Mouse (Mus musculus): ENCODE measurements around the gene Wdr24. TPM values are rescaled to one million over a fixed set of nuclear protein-coding genes. Genes with fewer than 3 reads are reported as not detected.

The Wdr24 gene
- total and polyA plus RNA-seq, 3 experiments, result 19.1 to 38.3 (median 20.8) TPM

DNA sequence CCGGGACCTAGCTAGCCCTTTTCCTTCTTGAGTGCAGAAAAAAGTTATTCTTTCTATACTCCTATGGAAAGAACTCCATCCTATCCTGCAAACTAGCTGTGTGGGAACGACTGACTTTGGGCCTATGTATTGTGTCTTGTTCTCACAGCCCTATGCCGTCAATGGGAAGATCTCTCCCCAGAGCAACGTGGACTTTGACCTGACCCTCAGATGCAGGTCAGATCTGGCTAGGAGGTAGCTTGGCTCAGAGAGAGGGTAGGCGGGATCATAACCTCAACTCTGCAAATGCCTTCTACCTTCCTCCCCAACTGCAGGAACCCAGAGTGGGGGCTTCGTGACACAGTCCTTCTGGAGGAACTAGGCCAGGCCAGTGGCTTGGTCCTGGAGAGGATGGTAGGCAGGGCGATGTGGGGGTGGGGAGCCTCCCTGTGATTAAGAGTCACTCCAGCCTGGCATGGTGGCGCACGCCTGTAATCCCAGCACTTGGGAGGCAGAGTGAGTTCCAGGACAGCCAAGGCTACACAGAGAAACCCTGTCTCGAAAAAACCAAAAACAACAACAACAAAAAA lies 53.0 kb downstream of the Wdr24 start:
- peak; percentile 43 for DNase-seq

DNA sequence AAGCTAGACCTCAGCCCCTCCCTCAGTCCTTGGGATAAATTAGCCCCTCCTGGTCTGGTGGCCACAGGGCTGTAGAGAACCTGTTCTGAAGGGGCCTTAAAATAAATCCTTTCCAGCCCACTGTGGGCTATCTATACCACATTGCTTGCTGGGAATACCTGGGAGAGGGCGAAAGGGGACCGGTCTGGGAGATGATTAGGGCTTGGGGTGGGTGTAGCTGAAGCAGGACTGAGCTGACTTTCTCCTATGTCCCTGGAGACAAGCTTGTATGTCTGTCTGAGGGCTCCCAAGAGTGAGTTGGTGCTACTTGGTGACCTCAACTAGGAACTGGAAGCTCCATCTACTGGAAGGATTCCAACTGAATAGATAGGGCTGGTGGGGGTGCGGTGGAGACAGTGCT lies 53.6 kb downstream of the Wdr24 start:
- no peak for DNase-seq

DNA sequence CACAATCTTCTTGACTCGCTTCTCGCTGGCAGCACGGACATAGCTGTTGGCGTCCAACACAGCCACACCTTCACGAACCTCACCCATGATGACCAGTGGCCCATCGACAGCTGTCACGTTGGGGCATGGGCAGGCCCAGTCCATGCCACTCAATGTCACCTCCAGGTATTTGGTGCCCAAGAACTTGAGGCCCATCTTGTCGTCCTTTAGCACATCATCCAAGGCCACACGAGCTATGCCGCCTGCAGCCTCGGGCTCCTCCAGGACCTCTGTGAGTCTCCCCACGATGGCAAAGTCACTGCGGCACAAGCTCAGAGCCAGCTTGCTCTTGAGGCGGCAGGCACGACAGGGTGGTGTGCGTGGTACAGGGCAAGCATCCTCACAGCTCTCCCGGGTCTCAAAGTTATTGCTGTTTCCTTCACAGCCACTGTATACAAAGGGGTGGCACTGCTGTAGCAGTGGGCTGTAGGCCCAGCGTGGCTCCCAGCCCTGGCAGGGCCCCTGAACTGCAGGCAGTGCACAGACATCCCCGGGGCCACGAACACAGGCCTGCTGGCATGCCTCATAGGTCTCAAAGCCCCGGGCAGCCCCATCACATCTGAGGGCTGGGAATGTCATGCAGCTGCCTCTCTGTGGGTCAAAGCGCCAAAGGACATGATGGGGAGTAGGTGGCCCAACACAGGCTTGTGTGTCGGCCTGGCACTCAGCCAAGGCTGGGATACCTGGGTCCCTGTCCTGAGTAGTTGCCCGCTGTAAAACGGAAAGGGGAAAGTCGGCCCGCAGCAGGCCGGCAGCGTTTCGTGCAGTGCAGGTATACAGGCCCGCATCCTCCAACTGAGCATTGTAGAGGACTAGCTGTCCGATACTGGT lies 54.5 kb downstream of the Wdr24 start:
- DNase-seq, result peak; percentile 30

Small RNA genes lying within 50 kb of the gene (microRNA-seq; reads per million reads assigned to microRNA genes)
- 1.3 to 2.1 reads per million in 2 experiments for gene Mir3082
- 1.1 to 1.7 reads per million in 2 experiments for gene Mir6966

Other genes starting within 250 kb of the Wdr24 start
- gene Lmf1, start 244.5 kb upstream of the Wdr24 start, total RNA-seq (2021), result 10 to 100 TPM; 40.4 to 42.6 TPM
- 30.3 and 35.8 TPM in 2 replicates for gene Lmf1, start 244.5 kb upstream of the Wdr24 start, polyA plus RNA-seq (2012; rRNA removed)
- gene Gng13, start 106.5 kb upstream of the Wdr24 start, total RNA-seq (2021), result 1 to 10 TPM; 1.1 to 1.4 TPM
- not detected in 2 replicates for gene Gng13, start 106.5 kb upstream of the Wdr24 start, polyA plus RNA-seq (2012; rRNA removed)
- 1 to 10 TPM; 1.8 to 2.3 TPM for gene Chtf18, start 96.2 kb upstream of the Wdr24 start, total RNA-seq (2021)
- gene Chtf18, start 96.2 kb upstream of the Wdr24 start, polyA plus RNA-seq (2012; rRNA removed), result 3.0 and 4.1 TPM in 2 replicates
- 10 to 100 TPM; 10.3 to 14.6 TPM for gene Rpusd1, start 96.0 kb upstream of the Wdr24 start, total RNA-seq (2021)
- gene Rpusd1, start 96.0 kb upstream of the Wdr24 start, polyA plus RNA-seq (2012; rRNA removed), result 87.7 and 100 TPM in 2 replicates
- gene Mslnl, start 87.6 kb upstream of the Wdr24 start, total RNA-seq (2021), result not detected
- 0.18 and 0.26 TPM in 2 replicates for gene Mslnl, start 87.6 kb upstream of the Wdr24 start, polyA plus RNA-seq (2012; rRNA removed)
- 10 to 100 TPM in 1 of 2 experiments, 1 to 10 TPM in 1; 6.0 to 10.3 TPM for gene Msln, start 69.2 kb upstream of the Wdr24 start, total RNA-seq (2021)
- gene Msln, start 69.2 kb upstream of the Wdr24 start, polyA plus RNA-seq (2012; rRNA removed), result 4.1 and 5.2 TPM in 2 replicates
- gene Narfl, start 49.9 kb upstream of the Wdr24 start, total RNA-seq (2021), result 10 to 100 TPM; 31.0 to 31.2 TPM
- 18.9 and 22.1 TPM in 2 replicates for gene Narfl, start 49.9 kb upstream of the Wdr24 start, polyA plus RNA-seq (2012; rRNA removed)
- gene Haghl, start 38.0 kb upstream of the Wdr24 start, total RNA-seq (2021), result 10 to 100 TPM; 16.6 to 33.7 TPM
- 67.2 and 70.8 TPM in 2 replicates for gene Haghl, start 38.0 kb upstream of the Wdr24 start, polyA plus RNA-seq (2012; rRNA removed)
- gene Ccdc78, start 37.0 kb upstream of the Wdr24 start, total RNA-seq (2021), result not detected
- 0.11 TPM in 2 replicates for gene Ccdc78, start 37.0 kb upstream of the Wdr24 start, polyA plus RNA-seq (2012; rRNA removed)
- 10 to 100 TPM; 52.0 to 81.1 TPM for gene Fam173a, start 30.7 kb upstream of the Wdr24 start, total RNA-seq (2021)
- 125 and 146 TPM in 2 replicates for gene Fam173a, start 30.7 kb upstream of the Wdr24 start, polyA plus RNA-seq (2012; rRNA removed)
- gene AC134908.4, start 28.0 kb upstream of the Wdr24 start, total RNA-seq (2021), result 1 to 10 TPM in 1 of 2 experiments, not detected in 1; 1.2 TPM
- gene AC134908.4, start 28.0 kb upstream of the Wdr24 start, polyA plus RNA-seq (2012; rRNA removed), result 0.96 TPM in 1 of 2 replicates, not detected in the other
- gene Metrn, start 26.5 kb upstream of the Wdr24 start, total RNA-seq (2021), result 10 to 100 TPM; 16.8 to 33.1 TPM
- 121 and 176 TPM in 2 replicates for gene Metrn, start 26.5 kb upstream of the Wdr24 start, polyA plus RNA-seq (2012; rRNA removed)
- gene Fbxl16, start 14.5 kb upstream of the Wdr24 start, total RNA-seq (2021), result 10 to 100 TPM; 26.6 to 54.4 TPM
- 60.7 and 90.6 TPM in 2 replicates for gene Fbxl16, start 14.5 kb upstream of the Wdr24 start, polyA plus RNA-seq (2012; rRNA removed)
- 100 to 1,000 TPM in 1 of 2 experiments, 10 to 100 TPM in 1; 99.4 to 111 TPM for gene Jmjd8, start 5.2 kb downstream of the Wdr24 start, total RNA-seq (2021)
- gene Jmjd8, start 5.2 kb downstream of the Wdr24 start, polyA plus RNA-seq (2012; rRNA removed), result 99.1 and 121 TPM in 2 replicates
- gene Stub1, start 9.8 kb downstream of the Wdr24 start, total RNA-seq (2021), result 100 to 1,000 TPM; 149 to 184 TPM
- 224 and 236 TPM in 2 replicates for gene Stub1, start 9.8 kb downstream of the Wdr24 start, polyA plus RNA-seq (2012; rRNA removed)
- gene Rhbdl1, start 13.7 kb downstream of the Wdr24 start, total RNA-seq (2021), result 10 to 100 TPM in 1 of 2 experiments, 1 to 10 TPM in 1; 9.8 to 47.1 TPM
- 88.1 and 142 TPM in 2 replicates for gene Rhbdl1, start 13.7 kb downstream of the Wdr24 start, polyA plus RNA-seq (2012; rRNA removed)
- 10 to 100 TPM; 14.0 to 16.3 TPM for gene Gm20683, start 18.1 kb downstream of the Wdr24 start, total RNA-seq (2021)
- 192 and 239 TPM in 2 replicates for gene Gm20683, start 18.1 kb downstream of the Wdr24 start, polyA plus RNA-seq (2012; rRNA removed)
- 100 to 1,000 TPM; 107 to 127 TPM for gene Rhot2, start 21.2 kb downstream of the Wdr24 start, total RNA-seq (2021)
- 180 and 193 TPM in 2 replicates for gene Rhot2, start 21.2 kb downstream of the Wdr24 start, polyA plus RNA-seq (2012; rRNA removed)
- gene Wdr90, start 37.9 kb downstream of the Wdr24 start, total RNA-seq (2021), result 10 to 100 TPM; 13.9 to 15.1 TPM
- gene Wdr90, start 37.9 kb downstream of the Wdr24 start, polyA plus RNA-seq (2012; rRNA removed), result 75.1 and 83.0 TPM in 2 replicates
- 100 to 1,000 TPM; 302 to 466 TPM for gene Mcrip2, start 45.1 kb downstream of the Wdr24 start, total RNA-seq (2021)
- gene Mcrip2, start 45.1 kb downstream of the Wdr24 start, polyA plus RNA-seq (2012; rRNA removed), result 1,490 and 1,757 TPM in 2 replicates
- 100 to 1,000 TPM in 1 of 2 experiments, 10 to 100 TPM in 1; 90.9 to 141 TPM for gene Mettl26, start 51.4 kb downstream of the Wdr24 start, total RNA-seq (2021)
- 350 and 376 TPM in 2 replicates for gene Mettl26, start 51.4 kb downstream of the Wdr24 start, polyA plus RNA-seq (2012; rRNA removed)
- gene Wfikkn1, start 57.2 kb downstream of the Wdr24 start, total RNA-seq (2021), result 1 to 10 TPM in 1 of 2 experiments, under 1 TPM in 1; 0.52 to 2.1 TPM
- gene Wfikkn1, start 57.2 kb downstream of the Wdr24 start, polyA plus RNA-seq (2012; rRNA removed), result 2.1 and 2.5 TPM in 2 replicates
- gene Rab40c, start 96.1 kb downstream of the Wdr24 start, total RNA-seq (2021), result 10 to 100 TPM; 21.1 to 27.3 TPM
- 52.1 and 68.8 TPM in 2 replicates for gene Rab40c, start 96.1 kb downstream of the Wdr24 start, polyA plus RNA-seq (2012; rRNA removed)
- gene Pigq, start 121.3 kb downstream of the Wdr24 start, total RNA-seq (2021), result 100 to 1,000 TPM; 105 to 121 TPM
- 160 and 187 TPM in 2 replicates for gene Pigq, start 121.3 kb downstream of the Wdr24 start, polyA plus RNA-seq (2012; rRNA removed)
- not detected for gene Nhlrc4, start 121.3 kb downstream of the Wdr24 start, total RNA-seq (2021)
- not detected in 2 replicates for gene Nhlrc4, start 121.3 kb downstream of the Wdr24 start, polyA plus RNA-seq (2012; rRNA removed)
- gene A930017K11Rik, start 128.9 kb downstream of the Wdr24 start, total RNA-seq (2021), result not detected
- 0.13 TPM in 1 of 2 replicates, not detected in the other for gene A930017K11Rik, start 128.9 kb downstream of the Wdr24 start, polyA plus RNA-seq (2012; rRNA removed)
- gene Capn15, start 162.2 kb downstream of the Wdr24 start, total RNA-seq (2021), result 10 to 100 TPM; 16.3 to 18.1 TPM
- 49.0 and 51.5 TPM in 2 replicates for gene Capn15, start 162.2 kb downstream of the Wdr24 start, polyA plus RNA-seq (2012; rRNA removed)
- 10 to 100 TPM; 21.8 to 22.5 TPM for gene Rab11fip3, start 245.9 kb downstream of the Wdr24 start, total RNA-seq (2021)
- gene Rab11fip3, start 245.9 kb downstream of the Wdr24 start, polyA plus RNA-seq (2012; rRNA removed), result 23.8 and 30.7 TPM in 2 replicates

All from adrenal gland, adult 2 months (tissue).